Mouse (Mus musculus) midbrain, embryonic 12.5 days (tissue): ENCODE measurements at regions not wholly inside any gene's neighbourhood (a gene's known extent, or its start where the extent isn't known, plus 50 kb on each side); places are given as distances from the start of the nearest gene placed in this dataset.
A peak's percentile ranks its signal among the peaks of the same experiment; 100 is the strongest.

Experiments
- ATAC-seq: fragments of 200-750 bp; cut with Nextera tagmentation; 2 replicates; pipeline ENCODE4 v1.8.0; 2017; ENCODE audit warnings: low read depth, moderate TSS enrichment, moderate library complexity; ENCODE audit not compliant: low FRiP score
- H3K27ac ChIP-seq: fragments of 300-500 bp; sonication (generic); replicated peaks from 2 replicates; pipeline ENCODE4 v1.5.1; 2016; ENCODE audit warnings: mild to moderate bottlenecking
- H3K27me3 ChIP-seq: fragments of 300-500 bp; sonication (generic); 2 replicates; pipeline ENCODE4 v1.6.1; 2016; ENCODE audit warnings: mild to moderate bottlenecking
- H3K36me3 ChIP-seq: fragments of 300-500 bp; sonication (generic); 2 replicates; pipeline ENCODE4 v1.6.1; 2016
- H3K4me1 ChIP-seq: fragments of 300-500 bp; sonication (generic); 2 replicates; pipeline ENCODE4 v1.6.1; 2016
- H3K4me2 ChIP-seq: fragments of 300-500 bp; sonication (generic); replicated peaks from 2 replicates; pipeline ENCODE4 v1.6.1; 2016; ENCODE audit warnings: mild to moderate bottlenecking, moderate library complexity
- H3K4me3 ChIP-seq: fragments of 300-500 bp; sonication (generic); 2 replicates; pipeline ENCODE4 v1.5.1; 2016; ENCODE audit warnings: mild to moderate bottlenecking
- H3K9ac ChIP-seq: fragments of 300-500 bp; sonication (generic); replicated peaks from 2 replicates; pipeline ENCODE4 v1.6.1; 2016; ENCODE audit warnings: mild to moderate bottlenecking, moderate library complexity
- H3K9me3 ChIP-seq: fragments of 300-500 bp; sonication (generic); 2 replicates; pipeline ENCODE4 v1.6.1; 2016; ENCODE audit warnings: mild to moderate bottlenecking
- WGBS: fragments of 180-500 bp; shearing (Covaris S2); methylation state at CpG from one replicate; pipeline ENCODE4 v1.1.7; 2016; 5-methylcytosine and 5-hydroxymethylcytosine counted together

DNA sequence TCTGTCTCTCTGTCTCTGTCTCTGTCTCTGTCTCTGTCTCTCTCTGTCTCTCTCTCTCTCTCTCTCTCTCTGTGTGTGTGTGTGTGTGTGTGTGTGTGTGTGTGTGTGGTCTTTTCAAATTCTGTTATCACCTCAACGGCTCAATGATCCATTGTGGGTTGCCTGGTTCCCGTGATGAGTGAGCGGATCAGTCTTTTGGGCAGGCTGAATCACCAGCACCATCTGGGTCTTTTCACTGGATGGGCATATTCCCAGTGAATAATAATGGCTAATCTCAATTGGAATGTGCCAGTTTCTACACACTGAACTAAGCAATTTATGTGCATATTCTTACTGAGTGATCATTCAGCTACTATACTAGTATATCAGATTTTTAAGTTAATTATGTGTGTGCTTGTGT lies 216.4 kb downstream of the Lmx1a start:
- Histone ChIP-seq H3K4me3 (no peak overlapping the region), H3K9me3 (no peaks in the 10 kb centered on the region), H3K27me3 (no peaks in the 10 kb centered on the region), H3K4me1 (0 out of 2 replicates have a peak, but pooled peaks cover 6% of the 10 kb centered on the region), H3K27ac (no peak overlapping the region), H3K4me2 (no peak overlapping the region), H3K9ac (no peak overlapping the region), H3K36me3 (no peaks in the 10 kb centered on the region)
- 21% methylated on average over 3 of the region's 3 CpGs for WGBS
- ATAC-seq = peak; percentile 80; the same call in 1 of the 2 replicates

GRCm38 (mm10) chr1:167912074-167912473 lies 223.0 kb downstream of the Lmx1a start:
- Histone ChIP-seq H3K4me3 (no peak overlapping the region), H3K27ac (no peak overlapping the region), H3K9ac (no peak overlapping the region), H3K36me3 (no peaks in the 10 kb centered on the region), H3K4me2 (no peak overlapping the region), H3K9me3 (no peaks in the 10 kb centered on the region), H3K4me1 (0 out of 2 replicates have a peak, but pooled peaks cover 5% of the 10 kb centered on the region), H3K27me3 (no peaks in the 10 kb centered on the region)
- no peak for ATAC-seq
- WGBS = 77% methylated on average over 3 of the region's 3 CpGs

DNA sequence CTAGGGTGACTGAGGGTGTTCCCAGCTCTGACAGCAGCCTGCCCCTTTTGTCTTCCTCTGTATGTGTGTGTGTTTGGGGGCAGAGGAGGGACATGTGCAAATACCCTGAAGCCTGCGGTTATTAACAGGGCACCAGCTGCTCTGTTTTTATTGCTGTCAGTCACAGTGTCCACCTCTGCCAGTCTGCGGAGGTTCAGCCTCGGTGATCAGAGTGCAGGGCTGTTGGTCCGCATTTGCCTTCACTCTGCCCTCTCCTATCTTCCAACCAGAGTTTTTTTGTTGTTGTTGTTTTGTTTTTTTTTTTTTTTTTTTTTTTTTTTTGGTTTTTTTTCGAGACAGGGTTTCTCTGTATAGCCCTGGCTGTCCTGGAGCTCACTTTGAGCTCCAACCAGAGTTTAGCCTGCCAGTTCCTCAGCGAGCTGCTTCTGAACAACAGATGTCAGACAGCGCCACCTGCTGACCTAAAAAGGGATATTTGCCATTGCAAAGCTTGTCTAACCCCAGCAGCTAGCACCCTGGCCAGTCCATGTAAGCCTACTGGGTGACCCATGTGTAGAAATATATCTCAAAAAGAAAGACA lies 226.0 kb downstream of the Lmx1a start:
- H3K4me2 ChIP-seq = peak overlapping the region; percentile 13; the same call in 1 of the 2 replicates
- no peaks in the 10 kb centered on the region for H3K27me3 ChIP-seq
- peak; percentile 87 for ATAC-seq
- no peaks in the 10 kb centered on the region for H3K36me3 ChIP-seq
- peak overlapping the region; percentile 25; the same call in 1 of the 2 replicates for H3K27ac ChIP-seq
- peaks cover 7% of the 10 kb centered on the region; the same call in 1 of the 2 replicates for H3K9me3 ChIP-seq
- 24% methylated on average over 7 of the region's 7 CpGs for WGBS
- H3K9ac ChIP-seq = no peak overlapping the region
- no peak overlapping the region for H3K4me3 ChIP-seq
- H3K4me1 ChIP-seq = 0 out of 2 replicates have a peak, but pooled peaks cover 5% of the 10 kb centered on the region

DNA sequence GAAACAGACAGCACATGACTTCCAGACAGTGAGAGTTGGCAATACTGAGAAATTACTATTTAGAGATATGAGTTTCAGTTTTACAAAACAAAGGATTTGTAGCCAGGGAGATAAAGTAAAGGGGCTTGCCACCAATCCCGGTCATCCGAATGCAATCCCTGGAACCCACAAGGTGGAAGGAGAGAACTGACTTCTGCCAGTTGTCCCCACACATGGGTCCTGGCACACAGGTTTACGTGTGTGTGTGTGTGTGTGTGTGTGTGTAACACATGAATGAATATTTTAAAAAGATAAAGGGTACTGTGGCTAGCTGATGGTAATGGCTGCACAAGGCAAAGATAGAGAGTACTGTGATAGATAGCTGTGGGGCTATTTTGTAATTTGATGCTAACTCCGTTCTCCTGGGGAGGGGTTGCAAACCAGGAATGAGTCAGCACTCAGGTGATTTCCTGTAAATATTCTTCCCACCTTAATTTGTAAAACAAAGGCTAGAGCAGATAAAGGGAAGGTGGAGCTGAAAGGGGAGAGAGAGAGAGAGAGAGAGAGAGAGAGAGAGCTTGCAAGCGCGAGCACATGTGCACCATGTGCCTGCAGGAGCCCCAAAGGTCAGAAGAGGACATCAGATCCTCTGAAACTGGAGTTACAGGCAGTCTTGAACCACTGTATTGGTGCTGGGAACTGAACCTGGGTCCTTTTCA lies 226.7 kb downstream of the Lmx1a start:
- Histone ChIP-seq H3K4me2 (no peak overlapping the region), H3K27ac (no peak overlapping the region; the same call in 1 of the 2 replicates), H3K4me3 (no peak overlapping the region), H3K36me3 (no peaks in the 10 kb centered on the region), H3K4me1 (0 out of 2 replicates have a peak, but pooled peaks cover 5% of the 10 kb centered on the region), H3K9ac (no peak overlapping the region), H3K9me3 (peaks cover 7% of the 10 kb centered on the region; the same call in 1 of the 2 replicates), H3K27me3 (no peaks in the 10 kb centered on the region)
- no peak; the same call in none of the 2 replicates for ATAC-seq
- WGBS = 68% methylated on average over 6 of the region's 6 CpGs

DNA sequence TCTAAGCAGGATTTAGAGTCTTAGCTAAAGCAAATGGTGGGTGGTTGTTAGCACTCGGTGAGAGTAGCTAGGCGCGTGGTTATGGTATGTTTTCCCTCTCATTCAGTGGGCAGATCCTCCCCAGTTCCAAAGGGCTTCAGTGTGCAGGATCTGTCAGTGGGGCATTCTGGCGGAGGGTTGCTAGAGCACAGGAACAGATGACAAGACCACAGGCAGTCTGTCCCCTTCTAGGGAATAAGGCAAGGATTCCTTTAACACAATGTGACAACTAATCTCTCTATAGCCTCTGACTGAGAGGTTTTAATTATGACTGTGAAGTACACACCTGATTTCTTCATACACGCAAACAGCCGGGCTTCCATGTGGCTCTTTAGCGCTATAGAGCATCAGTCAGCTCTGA lies 233.9 kb downstream of the Lmx1a start:
- no peak overlapping the region for H3K4me3 ChIP-seq
- no peaks in the 10 kb centered on the region for H3K36me3 ChIP-seq
- H3K9me3 ChIP-seq = peaks cover 7% of the 10 kb centered on the region; the same call in 1 of the 2 replicates
- H3K27ac ChIP-seq = no peak overlapping the region
- H3K9ac ChIP-seq = no peak overlapping the region
- H3K4me1 ChIP-seq = peaks cover 3% of the 10 kb centered on the region; the same call in 1 of the 2 replicates
- no peak for ATAC-seq
- 81% methylated on average over 7 of the region's 7 CpGs for WGBS
- H3K27me3 ChIP-seq = peaks cover 4% of the 10 kb centered on the region
- no peak overlapping the region for H3K4me2 ChIP-seq

GRCm38 (mm10) chr1:167928060-167928467 lies 239.0 kb downstream of the Lmx1a start:
- Histone ChIP-seq H3K9me3 (no peaks in the 10 kb centered on the region), H3K4me1 (peaks cover 21% of the 10 kb centered on the region), H3K36me3 (no peaks in the 10 kb centered on the region), H3K4me2 (no peak overlapping the region), H3K4me3 (no peak overlapping the region), H3K9ac (no peak overlapping the region), H3K27me3 (peaks cover 32% of the 10 kb centered on the region), H3K27ac (no peak overlapping the region)
- WGBS = 29% methylated on average over 4 of the region's 4 CpGs
- ATAC-seq = peak; percentile 50

GRCm38 (mm10) chr1:167929729-167930341 lies 240.8 kb downstream of the Lmx1a start:
- H3K27ac ChIP-seq = no peak overlapping the region
- H3K4me1 ChIP-seq = peaks cover 21% of the 10 kb centered on the region
- WGBS = under 1% methylated on average over 28 of the region's 28 CpGs
- H3K27me3 ChIP-seq = peaks cover 32% of the 10 kb centered on the region
- no peak overlapping the region; the same call in 1 of the 2 replicates for H3K9ac ChIP-seq
- H3K4me2 ChIP-seq = peak overlapping the region; percentile 62
- ATAC-seq = peak; percentile 65
- no peaks in the 10 kb centered on the region for H3K36me3 ChIP-seq
- H3K4me3 ChIP-seq = peak overlapping the region; percentile 36
- no peaks in the 10 kb centered on the region for H3K9me3 ChIP-seq

DNA sequence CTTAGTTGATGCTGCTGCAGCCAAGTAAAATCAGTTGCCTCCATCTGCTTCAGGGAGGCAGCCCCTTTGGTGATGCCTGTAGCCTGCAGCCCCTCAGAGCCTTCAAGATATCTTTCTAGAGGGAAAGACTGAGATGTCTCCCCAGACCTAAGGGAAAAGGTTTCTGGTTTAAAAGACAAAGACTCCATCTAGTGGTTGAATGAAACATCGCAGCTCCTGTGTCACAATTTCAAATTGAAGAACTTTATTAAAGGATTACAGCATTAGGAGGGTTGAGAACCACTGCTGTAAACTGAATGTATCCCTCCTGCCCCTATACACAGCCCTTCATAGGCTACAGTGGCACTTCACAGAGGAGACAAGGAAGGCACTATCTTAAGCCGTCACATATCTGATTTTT lies 243.1 kb downstream of the Lmx1a start:
- Histone ChIP-seq H3K4me2 (no peak overlapping the region), H3K36me3 (no peaks in the 10 kb centered on the region), H3K4me3 (no peak overlapping the region), H3K27ac (no peak overlapping the region), H3K4me1 (peaks cover 18% of the 10 kb centered on the region), H3K9me3 (no peaks in the 10 kb centered on the region), H3K9ac (no peak overlapping the region), H3K27me3 (peaks cover 32% of the 10 kb centered on the region)
- WGBS = 40% methylated on average over 2 of the region's 2 CpGs
- no peak for ATAC-seq

DNA sequence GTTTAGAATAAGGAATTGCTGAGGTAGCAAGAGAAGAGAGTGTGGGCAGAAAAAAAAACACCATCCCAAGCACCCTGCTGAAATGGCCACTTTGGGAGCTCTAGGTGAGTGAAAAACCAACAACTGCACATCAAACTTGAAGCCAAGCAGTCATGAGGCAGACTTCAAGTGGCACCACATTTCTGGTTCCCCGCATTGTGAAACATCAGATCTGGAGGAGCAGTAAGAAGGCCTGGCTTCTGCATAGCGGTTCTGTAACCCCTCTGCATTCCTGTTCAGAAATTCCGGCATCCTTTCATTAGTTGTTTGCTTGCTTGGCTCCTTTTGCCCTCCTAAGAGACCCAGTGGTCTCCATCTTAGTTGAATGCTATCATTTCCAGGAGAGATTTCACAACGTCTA lies 247.7 kb downstream of the Lmx1a start:
- H3K27me3 ChIP-seq = no peaks in the 10 kb centered on the region
- no peak overlapping the region for H3K9ac ChIP-seq
- ATAC-seq = no peak
- no peak overlapping the region for H3K27ac ChIP-seq
- H3K4me1 ChIP-seq = no peaks in the 10 kb centered on the region
- 84% methylated on average over 4 of the region's 4 CpGs for WGBS
- H3K36me3 ChIP-seq = no peaks in the 10 kb centered on the region
- H3K4me3 ChIP-seq = no peak overlapping the region
- H3K9me3 ChIP-seq = no peaks in the 10 kb centered on the region
- H3K4me2 ChIP-seq = no peak overlapping the region

GRCm38 (mm10) chr1:167938176-167938575 lies 249.1 kb downstream of the Lmx1a start:
- Histone ChIP-seq H3K4me2 (no peak overlapping the region), H3K4me3 (no peak overlapping the region), H3K27ac (no peak overlapping the region), H3K36me3 (no peaks in the 10 kb centered on the region), H3K4me1 (no peaks in the 10 kb centered on the region), H3K9me3 (no peaks in the 10 kb centered on the region), H3K27me3 (no peaks in the 10 kb centered on the region), H3K9ac (no peak overlapping the region)
- ATAC-seq = no peak
- WGBS = 87% methylated on average over 2 of the region's 2 CpGs

GRCm38 (mm10) chr1:167942037-167942470 lies 253.0 kb downstream of the Lmx1a start:
- 49% methylated on average over 8 of the region's 8 CpGs for WGBS
- no peaks in the 10 kb centered on the region for H3K36me3 ChIP-seq
- H3K4me3 ChIP-seq = no peak overlapping the region
- 0 out of 2 replicates have a peak, but pooled peaks cover 3% of the 10 kb centered on the region for H3K4me1 ChIP-seq
- no peak overlapping the region for H3K9ac ChIP-seq
- no peak overlapping the region for H3K4me2 ChIP-seq
- H3K9me3 ChIP-seq = no peaks in the 10 kb centered on the region
- no peak for ATAC-seq
- H3K27ac ChIP-seq = no peak overlapping the region
- H3K27me3 ChIP-seq = no peaks in the 10 kb centered on the region

DNA sequence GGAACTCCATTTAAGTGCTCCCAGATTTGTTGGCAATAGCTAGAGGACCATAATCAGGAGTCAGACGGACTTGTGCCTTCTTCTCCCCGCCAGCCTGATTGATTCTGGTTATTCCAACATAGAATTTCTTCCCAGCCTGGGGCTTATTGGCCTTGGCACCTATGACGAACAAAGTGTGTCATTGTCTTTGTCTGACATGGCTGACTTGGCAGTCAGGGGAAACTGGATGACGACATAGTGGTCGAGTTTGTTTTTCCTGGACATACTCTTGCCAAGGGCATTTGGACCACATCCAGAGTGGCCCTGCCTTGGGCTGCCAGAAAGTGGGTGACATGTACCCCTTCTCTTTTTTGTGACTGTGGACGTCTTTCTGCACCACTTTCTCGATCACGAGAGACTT lies 254.1 kb downstream of the Lmx1a start:
- no peak overlapping the region for H3K27ac ChIP-seq
- ATAC-seq = no peak
- no peaks in the 10 kb centered on the region for H3K27me3 ChIP-seq
- H3K4me1 ChIP-seq = 0 out of 2 replicates have a peak, but pooled peaks cover 3% of the 10 kb centered on the region
- WGBS = 80% methylated on average over 8 of the region's 8 CpGs
- no peaks in the 10 kb centered on the region for H3K36me3 ChIP-seq
- no peak overlapping the region for H3K9ac ChIP-seq
- no peak overlapping the region for H3K4me3 ChIP-seq
- H3K4me2 ChIP-seq = no peak overlapping the region
- H3K9me3 ChIP-seq = no peaks in the 10 kb centered on the region
